Mouse (Mus musculus) cerebellum, adult 11-12 months (tissue): ENCODE data around the gene Cd109.

Source experiments
- DNase-seq: peaks from one replicate; pipeline ENCODE4 v3.0.0; 2022

The Cd109 gene

GRCm38 (mm10) chr9:78646008-78646777 is 30.8 kb downstream of the Cd109 start:
- DNase-seq: no peak

- DNase-seq: no peak
These were observed 33.3 kb downstream of the Cd109 start for GRCm38 (mm10) chr9:78648641-78649040.

- DNase-seq: no peak
These were observed 34.1 kb downstream of the Cd109 start for GRCm38 (mm10) chr9:78649398-78649797.

GRCm38 (mm10) chr9:78657564-78657963 is 42.2 kb downstream of the Cd109 start:
- no peak for DNase-seq

GRCm38 (mm10) chr9:78671446-78671985 is 56.2 kb downstream of the Cd109 start:
- no peak for DNase-seq

- DNase-seq: no peak
These were observed 85.3 kb downstream of the Cd109 start for GRCm38 (mm10) chr9:78700691-78701090.

GRCm38 (mm10) chr9:78702509-78703239 is 87.3 kb downstream of the Cd109 start:
- DNase-seq: no peak

- no peak for DNase-seq
These were observed 105.8 kb downstream of the Cd109 start for GRCm38 (mm10) chr9:78720888-78721798.

GRCm38 (mm10) chr9:78731931-78732330 is 116.6 kb downstream of the Cd109 start:
- no peak for DNase-seq

- no peak for DNase-seq
These were observed 120.2 kb downstream of the Cd109 start for GRCm38 (mm10) chr9:78735519-78735918.

GRCm38 (mm10) chr9:78742012-78742411 is 126.7 kb downstream of the Cd109 start:
- no peak for DNase-seq

- DNase-seq: no peak
These were observed 134.9 kb downstream of the Cd109 start for GRCm38 (mm10) chr9:78750246-78750645.
